Mouse (Mus musculus): ENCODE results near the gene Tmem183a. TPM values are rescaled to one million over a fixed set of nuclear protein-coding genes. Genes with fewer than 3 reads are reported as not detected.

Tmem183a gene
- polyA plus RNA-seq, 1 experiment: not detected

DNA sequence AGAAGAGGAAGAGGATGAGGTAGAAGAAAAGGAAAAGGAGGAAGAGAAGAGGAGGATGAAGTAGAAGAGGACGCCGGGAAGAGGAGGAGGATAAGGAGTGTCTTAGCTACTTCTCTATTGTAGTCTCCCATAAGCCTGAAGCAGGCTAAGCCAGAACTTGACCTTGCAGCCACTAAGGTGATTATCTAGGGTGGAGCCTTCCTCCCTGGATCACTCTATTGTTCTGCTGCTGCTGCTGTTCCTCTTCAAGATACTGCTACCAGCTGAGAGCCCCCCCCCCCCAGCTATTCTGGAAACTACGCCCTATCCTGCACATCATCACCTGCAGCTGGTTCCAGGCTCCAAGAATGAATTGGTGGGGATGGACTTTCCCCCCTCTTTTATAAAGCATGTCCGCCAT lies 22.8 kb upstream of the Tmem183a start:
- no peak overlapping the region for H3K27ac ChIP-seq (ENCODE audit: insufficient read depth, low read depth, low read length)
- TF ChIP-seq CTCF (IDR thresholded peaks at IDR 0.05; ENCODE audit: insufficient read depth, low read depth, low read length) (no peak), POLR2A (IDR thresholded peaks at IDR 0.05; ENCODE audit: insufficient read depth, low read depth, low read length) (no peak)
- peaks cover 7% of the 10 kb centered on the region; the same call in 1 of the 2 replicates for H3K4me1 ChIP-seq (ENCODE audit: control insufficient read depth, insufficient read depth, low read length)
- 82% methylated on average over 4 of the region's 4 CpGs for WGBS
- no peak overlapping the region for H3K4me3 ChIP-seq (ENCODE audit: insufficient read depth, low read depth, low read length)

- 12% methylated on average over 19 of the region's 19 CpGs for WGBS
- H3K4me3 ChIP-seq (ENCODE audit: insufficient read depth, low read depth, low read length): peak overlapping the region; percentile 6; the same call in 1 of the 2 replicates
- H3K27ac ChIP-seq (ENCODE audit: insufficient read depth, low read depth, low read length): no peak overlapping the region
- peaks cover 7% of the 10 kb centered on the region; the same call in 1 of the 2 replicates for H3K4me1 ChIP-seq (ENCODE audit: control insufficient read depth, insufficient read depth, low read length)
- TF ChIP-seq POLR2A (IDR thresholded peaks at IDR 0.05; ENCODE audit: insufficient read depth, low read depth, low read length) (no peak), CTCF (IDR thresholded peaks at IDR 0.05; ENCODE audit: insufficient read depth, low read depth, low read length) (no peak)
These were observed 20.2 kb upstream of the Tmem183a start for GRCm38 (mm10) chr1:134381795-134382625.

DNA sequence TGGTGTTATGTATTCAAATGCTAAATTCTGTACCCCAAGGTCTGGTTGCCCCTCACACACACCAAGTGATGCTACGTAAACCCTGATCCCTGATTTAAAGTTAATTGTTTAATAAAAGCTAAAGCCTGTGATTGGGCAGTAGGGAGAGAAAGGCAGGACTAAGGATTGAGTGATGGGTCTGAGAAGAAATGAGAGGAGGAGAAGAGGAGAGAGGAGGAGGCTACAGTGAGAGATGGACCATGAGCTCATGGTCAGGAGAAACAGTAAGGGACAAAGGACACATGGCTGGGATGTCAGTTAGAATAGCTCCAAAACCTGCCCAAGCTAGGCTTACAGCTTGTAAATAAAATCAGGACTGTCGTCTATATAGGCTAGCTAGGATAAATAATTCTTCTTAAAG lies 19.3 kb upstream of the Tmem183a start:
- no peak overlapping the region for H3K27ac ChIP-seq (ENCODE audit: insufficient read depth, low read depth, low read length)
- peaks cover 7% of the 10 kb centered on the region; the same call in 1 of the 2 replicates for H3K4me1 ChIP-seq (ENCODE audit: control insufficient read depth, insufficient read depth, low read length)
- WGBS: 92% methylated on average over 2 of the region's 2 CpGs
- no peak overlapping the region for H3K4me3 ChIP-seq (ENCODE audit: insufficient read depth, low read depth, low read length)
- TF ChIP-seq POLR2A (IDR thresholded peaks at IDR 0.05; ENCODE audit: insufficient read depth, low read depth, low read length) (no peak), CTCF (IDR thresholded peaks at IDR 0.05; ENCODE audit: insufficient read depth, low read depth, low read length) (no peak)

GRCm38 (mm10) chr1:134374124-134374523 lies 12.3 kb upstream of the Tmem183a start:
- H3K4me1 ChIP-seq (ENCODE audit: control insufficient read depth, insufficient read depth, low read length): no peaks in the 10 kb centered on the region
- 81% methylated on average over 2 of the region's 2 CpGs for WGBS
- no peak overlapping the region for H3K4me3 ChIP-seq (ENCODE audit: insufficient read depth, low read depth, low read length)
- no peak overlapping the region for H3K27ac ChIP-seq (ENCODE audit: insufficient read depth, low read depth, low read length)
- TF ChIP-seq CTCF (IDR thresholded peaks at IDR 0.05; ENCODE audit: insufficient read depth, low read depth, low read length) (no peak), POLR2A (IDR thresholded peaks at IDR 0.05; ENCODE audit: insufficient read depth, low read depth, low read length) (no peak)

GRCm38 (mm10) chr1:134368777-134369337 lies 7.1 kb upstream of the Tmem183a start:
- Histone ChIP-seq H3K27ac (ENCODE audit: insufficient read depth, low read depth, low read length) (no peak overlapping the region), H3K4me1 (ENCODE audit: control insufficient read depth, insufficient read depth, low read length) (no peaks in the 10 kb centered on the region), H3K4me3 (ENCODE audit: insufficient read depth, low read depth, low read length) (no peak overlapping the region)
- no peak for TF ChIP-seq CTCF (IDR thresholded peaks at IDR 0.05; ENCODE audit: insufficient read depth, low read depth, low read length)
- no peak for TF ChIP-seq POLR2A (IDR thresholded peaks at IDR 0.05; ENCODE audit: insufficient read depth, low read depth, low read length)
- 54% methylated on average over 9 of the region's 9 CpGs for WGBS

- TF ChIP-seq CTCF (IDR thresholded peaks at IDR 0.05; ENCODE audit: insufficient read depth, low read depth, low read length): no peak
- no peak for TF ChIP-seq POLR2A (IDR thresholded peaks at IDR 0.05; ENCODE audit: insufficient read depth, low read depth, low read length)
- WGBS: 71% methylated on average over 5 of the region's 5 CpGs
- Histone ChIP-seq H3K27ac (ENCODE audit: insufficient read depth, low read depth, low read length) (no peak overlapping the region), H3K4me1 (ENCODE audit: control insufficient read depth, insufficient read depth, low read length) (peaks cover 3% of the 10 kb centered on the region; the same call in 1 of the 2 replicates), H3K4me3 (ENCODE audit: insufficient read depth, low read depth, low read length) (no peak overlapping the region)
These were observed 3.7 kb upstream of the Tmem183a start for GRCm38 (mm10) chr1:134365491-134365890.

- 78% methylated on average over 4 of the region's 4 CpGs for WGBS
- H3K4me3 ChIP-seq (ENCODE audit: insufficient read depth, low read depth, low read length): no peak overlapping the region
- TF ChIP-seq POLR2A (IDR thresholded peaks at IDR 0.05; ENCODE audit: insufficient read depth, low read depth, low read length) (no peak), CTCF (IDR thresholded peaks at IDR 0.05; ENCODE audit: insufficient read depth, low read depth, low read length) (no peak)
These were observed 1.4 kb upstream of the Tmem183a start for GRCm38 (mm10) chr1:134363194-134363593.

DNA sequence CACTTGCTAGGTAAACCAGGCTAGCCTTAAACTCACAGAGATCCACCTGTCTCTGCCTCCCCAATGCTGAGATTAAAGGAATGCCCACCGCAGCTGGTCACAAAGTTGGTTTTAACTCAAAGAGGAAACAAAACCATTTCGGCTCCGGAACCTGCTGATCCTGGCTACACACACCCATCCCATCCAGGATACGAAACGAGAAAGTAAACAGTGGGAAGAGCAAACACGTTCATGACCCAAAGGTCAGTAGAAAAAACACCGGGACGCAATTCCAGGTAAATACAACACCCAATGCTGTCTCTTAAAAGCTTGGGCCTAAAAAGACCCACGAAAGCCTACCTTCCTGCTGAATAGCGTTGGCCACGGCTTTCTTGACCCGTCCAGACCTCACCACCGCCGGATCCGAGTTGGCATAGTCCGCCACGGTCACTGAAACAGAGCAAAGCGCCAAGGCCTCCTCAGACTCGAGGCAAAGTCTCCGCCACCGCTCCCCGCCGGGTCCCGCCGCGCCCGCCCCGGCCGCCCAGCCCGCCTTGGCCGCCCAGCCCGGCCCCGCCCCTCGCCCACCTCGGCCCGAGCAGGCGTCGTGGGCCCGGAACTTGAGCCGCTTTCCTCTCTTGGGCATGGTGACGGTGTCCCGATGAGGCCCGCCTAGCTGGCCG lies 453 bp downstream of the Tmem183a start:
- H3K4me1 ChIP-seq (ENCODE audit: control insufficient read depth, insufficient read depth, low read length): peaks cover 7% of the 10 kb centered on the region; the same call in 1 of the 2 replicates
- H3K27ac ChIP-seq (ENCODE audit: insufficient read depth, low read depth, low read length): no peak overlapping the region; the same call in 1 of the 2 replicates
- WGBS: under 1% methylated on average over 44 of the region's 44 CpGs
- TF ChIP-seq CTCF (IDR thresholded peaks at IDR 0.05; ENCODE audit: insufficient read depth, low read depth, low read length) (no peak), POLR2A (IDR thresholded peaks at IDR 0.05; ENCODE audit: insufficient read depth, low read depth, low read length) (no peak)
- H3K4me3 ChIP-seq (ENCODE audit: insufficient read depth, low read depth, low read length): peak overlapping the region; percentile 90

More at GRCm38 (mm10) chr1:134363194-134363593, 1.4 kb upstream of the Tmem183a start:
- Histone ChIP-seq H3K27ac (ENCODE audit: insufficient read depth, low read depth, low read length) (no peak overlapping the region), H3K4me1 (ENCODE audit: control insufficient read depth, insufficient read depth, low read length) (peaks cover 7% of the 10 kb centered on the region; the same call in 1 of the 2 replicates)
